Mouse (Mus musculus) kidney, adult 10 weeks (tissue): Measurements from ENCODE around the gene Atp13a3. TPM values are rescaled to one million over a fixed set of nuclear protein-coding genes. Genes with fewer than 3 reads are reported as not detected.

Source experiments
- polyA plus RNA-seq: library from polyadenylated mRNA; stranded (reverse); fragments of 350-450 nt; fragmentation: Illumina TruSeq; extraction: RNeasy Lipid Tissue Mini Kit (QIAGEN cat#74804); gene quantifications from one replicate; pipeline ENCODE4 v1.2.3, GENCODE M21; 2014; ENCODE audit warnings: low read depth, low replicate concordance

Gene Atp13a3
- 165 TPM for polyA plus RNA-seq

DNA sequence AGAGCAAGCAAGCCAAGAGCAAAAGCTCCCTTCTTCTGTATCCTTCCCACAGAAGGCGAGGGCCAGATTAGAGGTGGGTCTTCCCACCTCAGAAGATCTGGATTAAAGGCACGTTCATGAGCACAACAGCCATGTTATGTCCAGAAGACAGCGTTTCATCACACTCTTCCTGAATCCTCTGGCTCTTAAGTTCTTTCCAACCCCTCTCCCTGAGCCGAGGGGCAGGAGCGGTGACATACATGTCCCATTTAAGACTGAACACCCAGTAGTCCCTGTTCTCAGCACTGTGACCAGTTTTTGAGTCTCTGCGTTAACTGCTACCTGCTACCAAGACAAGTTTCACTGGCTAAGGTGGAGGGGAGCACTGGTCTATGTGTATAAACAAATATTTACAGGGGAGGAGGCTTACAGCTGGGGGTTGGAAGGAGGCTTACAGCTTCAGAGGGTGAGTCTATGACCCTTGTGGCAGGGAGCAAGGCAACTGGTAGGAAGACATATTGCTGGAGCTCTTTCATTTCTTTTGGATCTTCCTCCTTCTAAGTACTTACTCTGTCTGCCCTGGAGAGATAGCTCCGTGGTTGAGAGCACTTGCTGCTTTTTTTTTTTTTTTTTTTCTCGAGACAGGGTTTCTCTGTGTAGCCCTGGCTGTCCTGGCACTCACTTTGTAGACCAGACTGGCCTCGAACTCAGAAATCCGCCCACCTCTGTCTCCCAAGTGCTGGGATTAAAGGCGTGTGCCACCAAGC lies at the start of gene Atp13a3:
Atp13a3 (minus strand) TSS at position 51 of the 746 bp plus-strand sequence.

GRCm38 (mm10) chr16:30310647-30311046 lies 95.1 kb downstream of the Atp13a3 start, which contains the start of gene Gp5:
TSS of gene Gp5 (minus strand) at chr16:30310779.

GRCm38 (mm10) chr16:30282844-30283495 lies 122.8 kb downstream of the Atp13a3 start, which contains the start of gene Lrrc15:
TSS of gene Lrrc15 (minus strand) at chr16:30283256.

DNA sequence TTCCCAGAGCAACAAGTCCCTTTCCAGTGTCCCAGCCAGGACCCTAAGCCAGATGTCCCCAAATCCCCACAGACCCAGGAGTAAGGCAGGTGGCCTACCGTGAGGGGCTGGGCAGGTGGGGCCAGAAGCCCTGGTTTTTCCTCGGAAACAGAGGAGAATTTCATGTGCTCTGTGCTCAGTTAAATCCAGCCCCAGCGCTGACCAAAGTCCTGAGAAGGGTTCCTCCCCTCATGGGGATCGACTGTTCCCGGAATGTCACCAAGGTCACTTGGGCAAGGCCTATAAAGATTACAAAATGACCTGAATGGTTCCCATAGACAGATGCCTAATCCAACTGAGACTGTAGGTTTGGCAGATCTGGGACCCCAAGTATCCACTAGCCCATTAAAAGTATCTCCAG lies 138.4 kb downstream of the Atp13a3 start, which contains the start of gene Cpn2:
Cpn2 (minus strand) TSS at position 141 of the 400 bp plus-strand sequence.

Other genes with a start within 250 kb of the Atp13a3 start
- gene Cpn2, start 138.5 kb downstream of the Atp13a3 start, polyA plus RNA-seq, result not detected
- not detected for gene Lrrc15, start 122.7 kb downstream of the Atp13a3 start, polyA plus RNA-seq
- not detected for gene Gp5, start 95.2 kb downstream of the Atp13a3 start, polyA plus RNA-seq
- gene Tmem44, start 144.9 kb upstream of the Atp13a3 start, polyA plus RNA-seq, result 0.97 TPM
- gene Lsg1, start 181.6 kb upstream of the Atp13a3 start, polyA plus RNA-seq, result 16.0 TPM
- 9.8 TPM for gene Fam43a, start 193.7 kb upstream of the Atp13a3 start, polyA plus RNA-seq